Mouse (Mus musculus) midbrain, postnatal 0 days (tissue): ENCODE measurements around the gene Ss18l2. TPM values are rescaled to one million over a fixed set of nuclear protein-coding genes. Genes with fewer than 3 reads are reported as not detected.

Source experiments
- ATAC-seq: fragments of 200-750 bp; cut with Nextera tagmentation; 2 replicates; pipeline ENCODE4 v1.8.0; 2017; ENCODE audit warnings: moderate number of reproducible peaks, mild to moderate bottlenecking, moderate TSS enrichment, moderate library complexity; ENCODE audit not compliant: low FRiP score
- DNase-seq: peaks from one replicate; pipeline ENCODE4 v3.0.0-alpha.2; 2015; ENCODE audit warnings: low spot score
- H3K27ac ChIP-seq: fragments of 300-500 bp; sonication (generic); 2 replicates; pipeline ENCODE4 v1.5.1; 2014; ENCODE audit warnings: low read depth, mild to moderate bottlenecking, low read length, mixed read lengths
- H3K27me3 ChIP-seq: fragments of 300-500 bp; sonication (generic); 2 replicates; pipeline ENCODE4 v1.6.1; 2014; ENCODE audit warnings: low read length, control low read depth, mixed read lengths; ENCODE audit not compliant: insufficient read depth
- H3K36me3 ChIP-seq: fragments of 300-500 bp; sonication (generic); 2 replicates; pipeline ENCODE4 v1.6.1; 2014; ENCODE audit warnings: low read length, control low read depth, mixed read lengths; ENCODE audit not compliant: insufficient read depth
- H3K4me1 ChIP-seq: fragments of 300-500 bp; sonication (generic); 2 replicates; pipeline ENCODE4 v1.6.1; 2014; ENCODE audit warnings: mild to moderate bottlenecking, control low read depth, antibody characterized with exemption, low read length, mixed read lengths; ENCODE audit not compliant: insufficient read depth
- H3K4me2 ChIP-seq: fragments of 300-500 bp; sonication (generic); 2 replicates; pipeline ENCODE4 v1.6.1; 2014; ENCODE audit warnings: low read depth, mild to moderate bottlenecking, low read length, mixed read lengths; ENCODE audit not compliant: poor library complexity, severe bottlenecking
- H3K4me3 ChIP-seq: fragments of 300-500 bp; sonication (generic); 2 replicates; pipeline ENCODE4 v1.5.1; 2014; ENCODE audit warnings: low read depth, mild to moderate bottlenecking, low read length, moderate library complexity
- H3K9ac ChIP-seq: fragments of 300-500 bp; sonication (generic); replicated peaks from 2 replicates; pipeline ENCODE4 v1.6.1; 2014; ENCODE audit warnings: mild to moderate bottlenecking, low read length, moderate library complexity, mixed read lengths; ENCODE audit not compliant: poor library complexity, severe bottlenecking
- H3K9me3 ChIP-seq: fragments of 300-500 bp; sonication (generic); 2 replicates; pipeline ENCODE4 v1.6.1; 2016; ENCODE audit warnings: low read length, control low read depth
- CTCF ChIP-seq: IDR thresholded peaks from 2 replicates; pipeline ENCODE4 v1.5.1; 2016; ENCODE audit warnings: antibody characterized with exemption, mild to moderate bottlenecking
- WGBS: fragments of 180-500 bp; shearing (Covaris S2); extraction: QIAGEN DNeasy Blood & Tissue Kit; methylation state at CpG from one replicate; pipeline ENCODE4 v1.1.7; 2014; 5-methylcytosine and 5-hydroxymethylcytosine counted together
- polyA plus RNA-seq: library from polyadenylated mRNA; unstranded; fragments of >200 nt; fragmentation: Nextera tagmentation; extraction: Ambion mirVana; gene quantifications from 2 replicates; pipeline ENCODE4 v1.2.1, GENCODE M21; 2015
- total RNA-seq: library from RNA; depleted of rRNA; stranded (reverse); fragments of >200 nt; gene quantifications from 2 replicates; pipeline ENCODE4 v1.2.3, GENCODE M21; 2014

Ss18l2 gene
- total and polyA plus RNA-seq, 2 experiments from 2014 or later, result 59.6 to 204 TPM

DNA sequence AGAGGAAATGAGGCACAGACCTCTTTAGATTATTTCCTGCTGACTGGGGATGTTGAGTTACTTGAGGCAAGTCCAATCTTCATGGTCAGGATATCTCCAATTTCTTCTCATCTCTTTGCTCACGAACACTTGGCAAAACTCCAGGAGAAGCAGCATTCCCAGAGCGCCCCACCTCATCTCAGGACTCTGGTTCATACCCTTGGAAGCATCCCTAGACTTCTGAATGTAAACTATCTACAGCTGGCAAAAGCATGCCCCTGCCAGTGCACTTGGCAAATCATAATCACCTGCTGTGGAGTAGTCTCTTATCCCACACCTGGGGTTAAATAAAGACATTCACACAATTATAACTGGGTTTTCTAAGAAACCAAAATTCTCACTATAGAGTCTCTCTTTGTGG lies 6.9 kb downstream of the Ss18l2 start:
- DNase-seq (no peak), ATAC-seq (no peak)
- H3K9ac ChIP-seq, result no peak overlapping the region
- no peak overlapping the region for H3K4me3 ChIP-seq
- H3K9me3 ChIP-seq, result no peaks in the 10 kb centered on the region
- no peaks in the 10 kb centered on the region; the same call in 1 of the 2 replicates for H3K36me3 ChIP-seq
- H3K4me1 ChIP-seq, result peaks cover 6% of the 10 kb centered on the region; the same call in 1 of the 2 replicates
- WGBS, result 89% methylated on average over 2 of the region's 2 CpGs
- no peak for TF ChIP-seq CTCF
- no peak overlapping the region for H3K27ac ChIP-seq
- no peaks in the 10 kb centered on the region for H3K27me3 ChIP-seq
- H3K4me2 ChIP-seq, result no peak overlapping the region

DNA sequence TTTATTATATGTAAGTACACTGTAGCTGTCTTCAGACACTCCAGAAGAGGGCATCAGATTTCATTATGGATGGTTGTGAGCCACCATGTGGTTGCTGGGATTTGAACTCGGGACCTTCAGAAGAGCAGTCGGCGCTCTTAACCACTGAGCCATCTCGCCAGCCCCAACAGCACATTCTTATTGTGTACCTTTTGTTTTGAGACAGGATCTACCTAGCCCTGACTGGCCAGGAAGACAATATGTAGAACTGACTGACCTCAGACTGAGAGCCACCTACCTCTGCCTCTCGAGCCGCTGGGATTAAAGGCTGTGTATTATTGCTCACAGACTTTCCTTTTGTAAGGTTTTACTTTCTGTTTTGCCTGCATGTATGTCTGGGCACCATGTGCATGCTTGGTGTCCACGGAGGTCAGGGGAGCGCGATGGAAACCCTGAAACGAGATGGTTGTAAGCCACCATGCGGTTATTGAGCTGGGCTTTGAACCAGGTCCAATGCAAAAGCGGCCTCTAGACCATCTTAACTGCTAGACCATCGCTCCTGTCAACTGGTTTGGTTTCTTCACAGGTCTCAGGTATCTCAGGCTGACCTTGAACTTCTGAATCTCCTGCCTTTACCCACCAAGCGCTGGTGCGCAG lies 8.1 kb downstream of the Ss18l2 start:
- no peak for TF ChIP-seq CTCF
- peak overlapping the region; percentile 89 for H3K27ac ChIP-seq
- H3K9me3 ChIP-seq, result no peaks in the 10 kb centered on the region
- peaks cover 6% of the 10 kb centered on the region; the same call in 1 of the 2 replicates for H3K4me1 ChIP-seq
- WGBS, result 71% methylated on average over 15 of the region's 15 CpGs
- H3K36me3 ChIP-seq, result no peaks in the 10 kb centered on the region; the same call in 1 of the 2 replicates
- peak overlapping the region; percentile 61 for H3K9ac ChIP-seq
- no peak for DNase-seq
- peak overlapping the region; percentile 94 for H3K4me3 ChIP-seq
- no peaks in the 10 kb centered on the region for H3K27me3 ChIP-seq
- H3K4me2 ChIP-seq, result peak overlapping the region; percentile 48
- peak; percentile 7 for ATAC-seq

DNA sequence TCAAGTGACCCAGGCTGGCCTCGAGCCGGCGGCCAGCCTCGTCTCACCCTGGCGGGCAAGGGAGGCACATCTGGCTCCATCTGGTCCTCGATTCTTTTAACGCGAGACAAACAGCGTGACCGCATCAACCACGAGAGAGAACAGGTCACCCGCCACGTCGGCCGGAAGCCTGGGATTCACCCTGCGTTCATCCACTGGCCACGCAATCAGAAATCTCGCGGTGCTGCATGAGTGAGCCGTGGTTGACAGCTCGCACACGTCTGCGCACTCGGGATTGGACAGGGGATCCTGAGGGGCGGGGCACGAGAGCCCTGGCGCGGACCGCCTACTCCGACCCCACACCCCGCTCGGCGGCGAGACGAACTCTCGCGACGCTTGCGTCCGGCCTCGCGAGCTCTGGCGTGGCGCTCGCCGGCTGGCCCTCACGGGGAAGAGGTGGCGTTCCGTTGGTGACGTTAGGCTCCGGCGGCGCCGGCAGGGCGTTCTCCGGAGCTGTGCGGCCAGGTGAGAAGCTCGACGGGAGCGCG lies 8.7 kb downstream of the Ss18l2 start, which contains the start of gene Nktr:
Gene Nktr (plus strand): TSS at position 378 of the 527 bp plus-strand sequence.
- Histone ChIP-seq H3K9me3 (no peaks in the 10 kb centered on the region), H3K4me3 (peak within 1 kb of the TSS; percentile 94), H3K4me1 (peaks cover 6% of the 10 kb centered on the region; the same call in 1 of the 2 replicates), H3K27me3 (no peaks in the 10 kb centered on the region), H3K36me3 (no peaks in the 10 kb centered on the region), H3K4me2 (peak within 1 kb of the TSS; percentile 83), H3K9ac (peak within 1 kb of the TSS; percentile 97), H3K27ac (peak within 1 kb of the TSS; percentile 97)
- under 1% methylated on average over 54 of the region's 61 CpGs for WGBS
- DNase-seq (peak; percentile 99), ATAC-seq (peak; percentile 99)
- TF ChIP-seq CTCF, result peak; percentile 58

DNA sequence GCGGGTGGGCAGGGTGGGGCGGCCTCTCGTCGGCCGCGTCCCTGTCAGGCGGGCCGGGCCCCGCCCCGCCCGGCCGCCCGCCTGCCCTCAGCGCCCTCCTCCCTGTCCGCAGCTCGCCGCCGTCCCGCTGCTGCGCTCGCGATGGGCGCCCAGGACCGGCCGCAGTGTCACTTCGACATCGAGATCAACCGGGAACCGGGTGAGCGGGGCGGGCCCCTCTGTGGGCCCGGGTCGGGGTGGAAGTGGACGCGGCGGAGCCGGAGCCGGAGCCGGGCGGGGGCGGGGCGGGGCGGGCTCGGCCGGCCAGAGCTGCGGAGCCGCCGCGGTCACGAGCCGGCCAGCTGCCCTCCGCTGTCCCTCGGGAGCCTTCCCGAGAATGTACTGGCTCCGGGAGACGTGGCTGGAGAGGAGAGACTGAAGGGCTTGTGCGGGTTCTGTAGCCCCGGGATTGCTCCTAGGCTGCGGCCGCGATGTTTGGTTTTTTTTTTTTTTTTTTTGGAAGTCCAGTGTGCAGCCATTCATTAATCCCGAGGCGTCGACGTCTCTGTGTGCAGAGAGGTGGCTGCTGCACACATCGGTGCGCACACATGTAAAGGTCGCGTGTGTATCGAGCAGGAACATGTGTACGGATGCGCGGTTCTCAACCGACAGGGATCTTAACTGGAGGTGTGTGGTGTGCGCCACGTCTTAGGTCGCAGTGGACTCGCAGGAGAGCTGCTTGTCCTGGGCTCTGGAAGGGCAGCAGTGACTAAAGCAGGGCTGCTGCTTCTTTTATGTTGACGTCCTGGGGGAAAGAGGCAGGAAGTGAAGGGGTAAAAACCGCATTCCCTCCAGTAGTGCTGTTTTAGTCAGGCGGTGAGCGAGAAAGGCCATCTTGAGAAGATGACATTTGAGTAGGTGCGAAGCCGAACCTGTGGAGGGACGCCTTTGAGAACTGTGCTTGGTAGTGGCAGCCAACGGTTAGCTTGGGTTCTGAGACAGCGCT lies 9.5 kb downstream of the Ss18l2 start:
- H3K4me2 ChIP-seq, result peak overlapping the region; percentile 83
- H3K9ac ChIP-seq, result peak overlapping the region; percentile 97
- H3K27ac ChIP-seq, result peak overlapping the region; percentile 97
- WGBS, result under 1% methylated on average over 59 of the region's 87 CpGs
- no peaks in the 10 kb centered on the region for H3K27me3 ChIP-seq
- peaks cover 6% of the 10 kb centered on the region; the same call in 1 of the 2 replicates for H3K4me1 ChIP-seq
- H3K9me3 ChIP-seq, result no peaks in the 10 kb centered on the region
- peak overlapping the region; percentile 94 for H3K4me3 ChIP-seq
- H3K36me3 ChIP-seq, result no peaks in the 10 kb centered on the region
- peak; percentile 38 for DNase-seq
- TF ChIP-seq CTCF, result no peak
- ATAC-seq, result peak; percentile 66

DNA sequence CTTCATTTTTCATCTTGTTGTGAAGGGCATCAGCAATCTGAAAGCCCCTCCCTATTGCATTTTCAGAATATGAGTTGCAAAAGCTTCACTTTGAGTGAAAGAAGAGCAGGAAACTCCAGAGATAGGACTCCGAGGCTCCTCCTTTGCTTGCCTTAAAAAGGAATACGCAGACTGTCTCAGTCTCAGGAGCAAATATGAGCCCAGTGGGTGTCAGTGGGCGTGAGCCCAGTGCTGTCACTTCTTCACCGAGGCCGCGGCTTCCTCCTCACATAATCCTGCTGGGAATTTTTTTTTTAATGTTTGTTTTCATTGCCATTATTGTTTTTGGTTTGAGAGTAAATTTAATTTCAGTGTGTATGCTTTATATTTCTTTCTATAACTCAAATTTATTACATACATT lies 30.4 kb downstream of the Ss18l2 start:
- no peak overlapping the region for H3K9ac ChIP-seq
- 86% methylated on average over 6 of the region's 6 CpGs for WGBS
- DNase-seq, result no peak
- H3K9me3 ChIP-seq, result no peaks in the 10 kb centered on the region
- H3K4me3 ChIP-seq, result no peak overlapping the region
- H3K4me2 ChIP-seq, result no peak overlapping the region
- ATAC-seq, result no peak
- H3K27me3 ChIP-seq, result no peaks in the 10 kb centered on the region
- H3K27ac ChIP-seq, result no peak overlapping the region
- peaks cover 29% of the 10 kb centered on the region for H3K36me3 ChIP-seq
- H3K4me1 ChIP-seq, result no peaks in the 10 kb centered on the region
- TF ChIP-seq CTCF, result no peak
